Mouse (Mus musculus) liver, postnatal 0 days (tissue): Measurements from ENCODE around the gene Mapk10.

Experiments used
- CTCF ChIP-seq: sonication (generic); IDR thresholded peaks from 2 replicates; pipeline ENCODE4 v1.5.1; 2016; ENCODE audit warnings: antibody characterized with exemption, low read depth
- EP300 ChIP-seq: IDR thresholded peaks from 2 replicates; pipeline ENCODE4 v1.6.1; 2016; ENCODE audit warnings: antibody characterized with exemption, low read depth, mild to moderate bottlenecking

DNA sequence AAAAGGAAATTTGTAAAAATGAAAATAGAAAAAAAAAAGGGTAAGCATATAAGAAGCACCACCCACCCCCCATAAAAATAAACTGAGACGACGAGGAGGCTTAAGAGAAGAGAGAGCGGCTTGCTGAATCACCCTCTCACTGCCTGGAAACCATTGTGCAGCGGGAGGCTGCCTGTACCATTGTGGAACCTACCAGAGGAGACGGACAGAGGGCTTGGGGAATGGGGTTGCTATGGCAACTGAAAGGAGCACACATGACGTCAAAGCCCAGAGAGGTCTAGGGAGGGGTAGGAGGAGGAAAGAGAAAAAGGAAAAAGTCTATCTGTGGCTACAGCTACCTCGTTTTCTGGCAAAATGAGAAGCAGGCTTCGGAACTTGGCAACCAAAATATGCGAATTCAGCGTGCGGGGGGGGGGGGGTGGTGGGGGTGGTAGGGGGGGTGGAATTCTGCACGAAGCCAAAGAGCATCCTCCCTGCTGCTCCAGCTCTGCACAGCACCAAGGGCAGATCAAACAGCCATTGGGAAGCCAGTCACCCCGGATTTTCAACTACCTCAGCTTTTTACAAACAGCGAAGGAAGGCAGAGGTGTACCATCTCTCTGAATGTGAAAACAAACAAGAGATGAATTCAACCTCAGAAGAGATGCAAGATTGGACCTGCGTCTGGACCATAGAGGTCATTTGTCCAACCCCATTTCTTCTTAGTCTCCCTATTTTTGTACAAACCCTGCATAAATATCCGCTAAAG is at the start of gene Mapk10:
- TF ChIP-seq CTCF (no peak), EP300 (no peak)
